Mouse (Mus musculus) adrenal gland, postnatal 25 days (tissue): ENCODE data around the gene Scfd2. TPM values are rescaled to one million over a fixed set of nuclear protein-coding genes. Genes with fewer than 3 reads are reported as not detected.

Experiments
- DNase-seq: peaks from one replicate; pipeline ENCODE4 v3.0.0; 2021; ENCODE audit warnings: mixed read lengths
- total RNA-seq: library from RNA; stranded (reverse); gene quantifications from 2 replicates; pipeline ENCODE4 v1.2.3, GENCODE M21; 2021

Scfd2 gene
- total RNA-seq, 1 experiment from 2014 or later: 23.3 TPM

DNA sequence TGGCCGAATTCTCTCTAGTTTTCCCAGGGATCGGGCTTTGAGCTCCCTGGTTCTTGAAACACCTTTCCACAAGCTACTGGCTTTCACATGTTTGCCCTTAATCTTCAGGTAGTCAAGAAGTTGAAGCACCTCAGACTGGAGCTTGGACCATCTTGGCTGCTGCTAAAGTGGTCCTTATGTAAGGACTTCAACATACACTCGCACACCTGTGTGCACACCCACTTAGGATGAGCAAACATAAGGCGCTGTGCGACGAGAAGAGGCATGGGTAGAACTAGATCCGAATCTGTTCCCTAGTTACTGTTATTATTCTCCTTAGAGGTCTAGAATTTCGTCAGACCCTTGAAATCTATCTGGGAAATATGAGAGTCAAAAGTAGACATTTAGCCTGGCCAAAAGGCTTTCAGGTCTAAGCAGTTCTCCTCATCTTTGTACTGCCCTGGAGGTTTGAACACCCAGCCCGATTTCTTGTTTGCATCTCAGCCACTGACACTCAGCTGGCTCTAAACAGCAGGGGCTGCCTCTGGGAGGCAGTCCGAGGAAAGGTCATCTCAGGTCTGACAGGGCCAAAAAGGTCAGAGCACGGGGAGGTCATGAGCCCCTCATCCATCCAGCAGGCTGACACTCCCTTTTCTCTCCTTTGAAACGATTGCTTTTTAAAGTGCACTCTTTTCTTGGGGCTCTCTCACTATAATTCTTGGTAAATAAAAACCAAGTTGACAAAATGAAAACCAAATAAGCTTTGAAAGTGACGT, 290.5 kb downstream of the Scfd2 start:
- DNase-seq: no peak

DNA sequence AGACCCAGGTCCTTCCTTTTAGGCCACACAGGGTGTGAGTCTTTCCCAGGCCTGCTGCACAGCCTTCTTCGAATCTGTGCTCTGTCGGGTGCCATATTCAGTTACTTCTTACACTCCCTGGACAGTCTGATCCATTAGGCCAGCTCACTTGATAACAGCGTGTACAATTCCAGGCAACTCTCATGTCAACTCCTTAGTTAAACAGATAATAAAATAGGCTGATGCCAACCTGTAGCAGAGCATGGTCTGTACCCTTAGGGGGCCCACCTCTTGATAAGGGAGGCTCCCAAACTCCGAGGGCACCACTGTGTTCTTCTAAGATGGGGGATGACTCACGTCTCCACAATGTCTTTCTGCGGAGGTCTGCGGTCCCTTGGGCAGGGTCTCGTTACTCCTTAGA, 291.3 kb downstream of the Scfd2 start:
- no peak for DNase-seq

DNA sequence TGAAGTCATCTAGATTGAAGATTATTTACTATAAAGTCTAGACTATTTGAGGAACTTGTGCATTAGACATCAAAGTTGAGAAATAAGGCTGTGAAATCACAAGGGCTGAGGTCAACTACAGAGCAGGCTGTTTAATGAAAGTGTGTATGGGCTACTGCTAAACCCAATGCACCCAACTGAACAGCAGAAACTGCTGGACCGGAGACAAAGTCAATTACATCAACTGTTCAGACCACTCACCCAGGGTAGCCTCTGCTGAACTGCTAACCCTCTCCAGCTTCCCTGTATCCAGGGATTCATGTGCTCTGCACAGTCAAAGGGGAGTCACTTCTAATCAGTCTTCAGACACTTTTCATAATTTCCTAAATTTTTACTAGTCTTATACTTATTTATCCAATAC, 292.2 kb downstream of the Scfd2 start:
- DNase-seq: no peak

DNA sequence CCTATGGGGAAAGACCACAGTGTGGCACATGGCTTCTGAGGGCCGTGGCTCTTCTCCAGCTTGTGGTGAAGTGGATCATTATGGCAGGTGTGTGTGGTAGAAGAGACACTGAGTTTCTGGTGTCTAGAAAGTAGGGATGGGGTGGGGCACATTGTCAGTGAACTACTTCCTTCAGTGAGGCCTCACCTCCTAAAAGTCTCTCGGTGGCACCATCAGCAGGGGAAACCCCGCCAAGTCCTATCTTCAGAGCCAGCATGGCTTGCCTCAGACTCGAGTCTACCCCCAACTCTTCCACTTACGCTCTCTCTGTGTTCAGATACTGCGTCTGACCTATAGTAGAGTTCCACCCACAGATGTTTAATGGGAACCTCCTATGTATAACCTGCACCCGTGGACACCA, 297.8 kb downstream of the Scfd2 start:
- DNase-seq: no peak

DNA sequence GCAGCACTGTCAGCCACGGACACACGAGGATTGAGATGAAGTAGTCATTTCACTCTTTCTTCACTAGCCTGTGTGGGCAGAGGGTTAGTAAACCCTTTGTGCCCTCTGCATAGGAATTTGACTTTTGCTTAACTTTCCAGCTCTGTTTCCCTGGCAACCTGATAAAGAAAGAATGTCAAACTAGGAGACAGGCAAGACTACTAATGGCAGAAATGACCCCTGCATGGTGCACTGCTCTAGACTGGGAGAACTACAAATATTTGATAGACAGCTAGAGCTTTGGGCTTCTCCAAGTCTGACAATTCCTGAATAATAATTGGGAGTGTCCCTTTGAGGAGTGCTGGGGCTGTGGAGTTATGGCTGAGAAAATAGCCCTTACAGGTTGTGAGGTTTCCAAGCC, 301.0 kb downstream of the Scfd2 start:
- DNase-seq: no peak

DNA sequence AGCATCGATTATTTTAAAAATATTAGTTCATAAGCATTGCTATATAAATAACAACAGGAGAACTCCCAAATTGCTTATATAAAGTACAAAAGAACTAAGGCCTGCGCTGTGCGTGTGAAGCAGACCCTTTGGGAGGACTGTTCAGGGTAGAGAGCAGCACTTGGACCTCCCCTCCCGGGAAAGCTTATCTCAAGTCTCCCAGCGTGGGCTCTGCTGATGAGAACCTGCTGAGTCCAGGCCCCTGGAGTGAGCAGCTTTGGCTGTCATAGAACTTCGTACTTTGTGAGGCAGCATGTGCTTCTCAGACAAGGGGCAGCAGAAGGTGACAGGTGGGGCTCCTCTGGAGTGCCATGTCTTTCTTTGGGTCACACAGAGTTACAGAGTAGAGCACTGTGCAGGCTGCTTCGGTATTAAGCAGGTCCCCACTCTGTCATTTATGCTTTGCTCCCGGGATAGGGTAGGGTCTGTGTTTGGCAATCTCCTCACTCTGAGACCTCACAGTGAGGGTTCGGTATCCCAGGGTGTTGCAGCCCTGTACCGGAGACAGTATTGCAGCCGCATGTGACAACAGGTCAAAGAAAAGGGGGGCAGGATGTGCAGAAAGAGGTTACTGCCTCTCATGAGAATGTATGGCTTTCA, 301.7 kb downstream of the Scfd2 start:
- DNase-seq: no peak

DNA sequence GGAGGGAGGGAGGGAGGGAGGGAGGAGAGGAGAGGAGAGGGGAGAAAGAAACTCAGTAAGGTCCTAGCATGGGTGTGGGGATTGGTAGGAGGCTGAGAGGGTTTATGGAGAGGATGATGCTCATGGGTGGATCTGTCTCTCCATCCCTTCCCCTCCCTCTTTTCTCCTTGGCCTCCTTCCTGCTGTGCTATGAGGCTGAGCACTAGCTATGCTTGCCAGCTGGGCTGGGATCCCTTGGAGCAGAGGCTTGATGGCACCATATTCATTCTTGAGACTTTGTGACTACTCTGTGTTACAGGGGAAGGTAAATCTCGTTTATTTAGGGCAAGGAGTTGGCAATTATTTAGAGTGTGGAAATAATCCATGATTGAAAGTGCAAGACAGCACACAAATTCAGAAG, 302.6 kb downstream of the Scfd2 start:
- no peak for DNase-seq

DNA sequence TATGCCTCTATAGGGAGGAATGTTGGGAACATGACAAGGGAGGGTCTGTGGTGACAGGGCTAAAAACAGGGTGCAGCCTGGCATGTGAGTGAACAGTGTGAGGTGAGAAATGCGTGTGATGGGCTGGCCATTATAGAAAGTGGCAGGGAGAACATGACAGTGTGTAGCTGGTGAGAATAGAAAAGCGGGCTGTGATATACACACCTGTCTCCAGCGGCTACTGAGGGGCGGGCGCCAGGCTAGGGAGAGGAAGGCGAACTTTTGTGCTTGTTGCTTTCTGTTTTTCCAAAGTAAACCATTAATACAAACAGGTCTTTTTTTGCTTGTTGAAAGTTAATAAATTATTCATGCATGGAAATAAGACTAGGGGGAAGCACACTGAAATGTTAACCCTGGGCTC, 304.2 kb downstream of the Scfd2 start:
- no peak for DNase-seq

DNA sequence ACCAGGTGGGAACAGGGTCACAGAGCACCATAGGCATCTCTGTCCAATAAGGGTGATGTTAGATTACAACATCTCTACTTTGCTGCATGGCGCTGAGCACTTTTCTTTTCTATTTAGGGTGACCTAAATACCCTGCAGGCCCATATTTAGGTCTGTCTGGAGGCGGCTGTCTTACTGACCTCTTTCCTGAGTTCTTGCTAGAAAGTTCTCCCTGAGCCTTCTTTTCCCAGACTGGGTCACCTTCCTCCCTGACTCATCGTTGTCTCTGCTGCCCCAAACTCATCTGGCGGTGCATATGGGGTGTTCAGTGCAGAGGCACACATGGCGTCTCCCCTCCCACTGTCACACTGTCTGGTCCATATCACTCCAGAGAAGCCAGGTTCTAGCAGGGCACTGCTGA, 305.4 kb downstream of the Scfd2 start:
- DNase-seq: no peak

DNA sequence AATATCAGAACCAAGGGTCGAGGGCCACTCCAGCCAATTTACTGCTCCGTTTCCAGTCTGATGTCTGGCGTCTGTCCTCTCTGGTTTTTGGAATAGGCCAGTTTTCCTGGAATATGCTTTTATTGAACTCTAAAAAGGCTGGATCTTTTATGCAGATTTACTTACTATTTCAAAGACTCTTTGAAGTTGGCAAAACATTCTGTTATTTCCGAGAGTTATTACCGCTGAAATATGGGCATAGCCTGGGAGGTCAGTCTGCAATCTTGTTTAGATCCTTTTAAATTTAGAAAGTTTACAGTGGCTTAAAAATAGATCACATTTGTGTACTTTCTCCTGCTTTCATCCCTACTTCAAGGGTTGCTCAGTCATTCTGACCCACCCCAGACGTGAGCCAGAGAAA, 307.1 kb downstream of the Scfd2 start:
- no peak for DNase-seq

DNA sequence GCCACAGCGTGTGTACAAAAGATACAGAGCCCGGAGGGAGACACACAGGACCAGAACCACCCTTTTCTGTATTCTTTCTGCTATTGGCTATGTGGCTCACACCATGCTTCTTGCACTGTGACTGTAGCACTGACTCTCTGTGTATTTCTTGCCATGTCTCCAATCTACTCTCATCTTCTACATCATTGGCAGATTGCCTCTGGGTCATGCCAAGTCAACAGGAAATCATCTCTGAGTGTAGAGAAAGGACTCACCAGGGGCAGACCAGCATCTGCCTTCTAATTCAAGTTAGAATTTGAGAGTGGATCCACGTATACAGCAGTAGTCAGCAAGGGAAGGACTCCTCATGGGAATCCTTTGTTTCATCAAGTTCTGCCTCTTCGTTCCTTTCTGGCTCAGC, 308.9 kb downstream of the Scfd2 start:
- no peak for DNase-seq

DNA sequence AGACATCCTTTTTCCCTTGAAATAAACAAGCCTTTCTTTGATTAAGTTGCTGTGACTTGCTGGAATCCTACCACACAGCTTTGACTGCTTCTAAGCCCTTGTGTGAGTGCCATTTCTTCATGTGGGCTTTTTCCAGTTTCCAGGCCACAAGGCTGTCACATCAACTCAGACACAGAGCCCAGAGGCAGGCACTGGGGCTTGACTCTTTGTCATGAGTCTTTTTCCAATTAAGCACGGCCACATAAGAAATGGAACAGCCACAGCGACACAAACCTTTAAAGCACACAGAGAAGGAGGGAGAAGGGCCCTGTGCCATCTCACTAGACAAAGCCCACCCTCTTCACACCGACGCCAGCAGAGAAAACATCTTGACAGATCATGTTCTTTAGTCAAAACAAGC, 313.0 kb downstream of the Scfd2 start:
- DNase-seq: no peak

DNA sequence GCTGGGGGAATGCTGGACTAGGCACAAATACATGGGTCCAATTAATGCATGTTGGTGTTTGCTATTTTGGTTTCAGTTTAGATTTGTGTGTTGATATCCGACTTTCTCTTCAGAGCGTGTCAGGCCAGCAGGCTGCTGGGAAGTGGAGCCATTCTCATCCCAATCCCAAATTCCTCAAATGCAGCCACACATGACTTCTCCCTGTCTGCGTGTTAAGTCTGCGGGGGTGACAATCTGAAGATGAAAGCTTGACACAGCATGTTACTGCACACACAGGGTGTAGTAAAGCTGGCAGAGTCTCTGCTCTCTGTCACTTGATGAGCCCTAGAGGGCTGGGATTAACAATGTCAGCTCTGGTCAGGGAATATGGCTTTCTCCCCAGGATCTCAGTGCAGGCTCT, 316.4 kb downstream of the Scfd2 start:
- no peak for DNase-seq

DNA sequence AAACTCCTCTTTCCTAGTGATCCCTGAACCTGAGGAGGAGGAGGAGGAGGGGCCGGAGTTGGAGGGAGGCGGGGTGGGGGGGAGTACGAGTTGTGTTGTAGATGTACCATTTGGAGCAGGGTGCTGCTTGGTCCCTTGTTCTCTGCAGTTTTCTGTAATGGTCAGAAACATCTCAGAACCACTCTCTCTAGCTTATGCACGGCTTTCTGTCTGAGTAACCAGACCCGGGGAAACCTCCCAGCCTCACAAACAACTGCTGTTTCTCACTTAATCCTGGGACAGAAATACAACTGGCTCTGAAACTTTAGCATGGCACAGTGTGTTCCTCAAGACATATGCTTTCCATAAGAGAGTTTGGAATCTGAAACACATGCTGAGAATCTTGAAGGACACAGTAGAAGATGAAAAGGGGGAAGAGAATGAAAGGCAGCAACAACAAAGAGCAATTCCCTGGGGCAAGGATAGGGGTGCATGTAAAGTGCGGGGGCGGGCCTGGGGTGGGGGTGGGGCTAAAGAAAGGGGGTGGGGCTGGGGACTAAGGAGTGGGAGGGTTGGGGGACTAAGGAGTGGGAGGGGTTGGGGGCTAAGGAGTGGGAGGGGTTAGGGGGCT, 317.0 kb downstream of the Scfd2 start:
- no peak for DNase-seq

DNA sequence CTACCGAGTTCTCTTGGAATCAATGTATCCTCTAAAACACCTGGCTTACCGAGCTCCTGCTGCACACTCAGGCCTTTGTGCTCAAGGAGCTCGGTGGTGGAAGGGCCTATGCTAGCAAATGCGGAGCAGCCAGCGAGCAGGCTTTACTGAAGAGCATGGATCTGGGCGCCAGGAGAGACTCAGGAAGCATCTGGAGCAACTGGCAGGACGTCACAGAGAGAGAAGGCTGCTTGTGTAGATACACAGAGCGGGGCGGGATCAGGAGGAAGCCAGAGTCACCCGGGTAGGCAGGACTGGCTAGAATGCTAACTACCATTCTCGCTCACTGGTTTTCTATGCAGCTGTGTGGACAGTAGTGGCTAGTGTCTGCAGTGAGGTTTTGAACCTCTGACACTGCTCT, 320.2 kb downstream of the Scfd2 start:
- DNase-seq: no peak

DNA sequence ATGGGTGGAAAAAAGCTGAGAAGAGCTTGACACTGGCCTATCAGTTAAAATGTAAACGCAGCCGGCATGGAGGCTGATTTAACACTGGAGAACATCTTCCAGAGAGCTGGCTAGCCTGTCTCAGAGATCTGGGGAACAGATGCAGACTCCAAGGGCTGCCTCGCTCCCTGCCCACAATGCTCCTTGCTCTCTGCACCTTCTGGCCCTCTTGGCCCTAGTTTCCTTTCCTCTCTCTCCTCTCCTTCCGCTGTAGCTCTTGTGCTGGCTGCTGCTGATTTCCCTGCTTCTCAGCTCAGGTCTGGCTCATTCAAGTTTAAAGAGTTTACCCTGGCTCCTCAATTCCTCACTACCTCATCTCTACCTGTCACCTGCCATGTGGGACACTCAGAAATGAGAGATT, 321.9 kb downstream of the Scfd2 start:
- DNase-seq: no peak

DNA sequence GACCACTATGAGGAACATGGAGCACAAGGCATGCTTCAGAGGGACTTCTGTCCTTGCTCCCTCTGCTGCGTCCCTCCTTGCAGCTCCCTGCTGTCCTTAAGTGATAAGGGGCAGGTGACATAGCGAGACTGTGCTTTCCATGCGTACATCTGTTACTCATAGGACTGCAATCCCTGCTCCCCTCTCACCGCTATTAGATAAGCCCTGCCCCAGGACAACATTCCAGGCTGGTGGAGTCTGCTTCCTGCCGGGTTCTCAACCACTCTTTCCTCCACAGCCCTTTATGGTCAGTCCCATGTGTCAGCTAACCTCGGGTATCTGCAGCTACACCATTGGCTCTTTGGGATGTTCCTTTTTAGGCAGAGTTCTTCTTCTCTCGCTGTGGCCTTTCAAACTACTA, 323.1 kb downstream of the Scfd2 start:
- no peak for DNase-seq

DNA sequence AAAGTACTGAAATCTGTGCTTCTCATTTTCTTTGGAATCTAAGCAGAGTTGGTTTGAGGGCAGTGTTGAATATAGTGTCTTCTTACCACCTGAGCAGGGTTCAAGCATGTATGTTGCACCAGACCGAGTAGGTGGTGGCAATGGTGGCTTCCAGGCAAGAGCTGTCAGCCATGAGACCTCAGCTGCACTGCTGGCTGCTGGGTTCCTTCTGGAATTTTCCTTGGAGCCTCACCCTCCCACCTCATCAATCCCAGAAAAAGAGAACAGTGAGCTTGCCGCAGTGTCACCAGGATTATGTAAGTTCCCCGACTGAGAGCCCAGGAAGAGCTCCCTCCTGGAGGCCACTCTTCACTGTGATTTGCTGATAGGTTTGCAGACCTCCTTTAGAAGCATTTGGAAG, 324.4 kb downstream of the Scfd2 start:
- no peak for DNase-seq

DNA sequence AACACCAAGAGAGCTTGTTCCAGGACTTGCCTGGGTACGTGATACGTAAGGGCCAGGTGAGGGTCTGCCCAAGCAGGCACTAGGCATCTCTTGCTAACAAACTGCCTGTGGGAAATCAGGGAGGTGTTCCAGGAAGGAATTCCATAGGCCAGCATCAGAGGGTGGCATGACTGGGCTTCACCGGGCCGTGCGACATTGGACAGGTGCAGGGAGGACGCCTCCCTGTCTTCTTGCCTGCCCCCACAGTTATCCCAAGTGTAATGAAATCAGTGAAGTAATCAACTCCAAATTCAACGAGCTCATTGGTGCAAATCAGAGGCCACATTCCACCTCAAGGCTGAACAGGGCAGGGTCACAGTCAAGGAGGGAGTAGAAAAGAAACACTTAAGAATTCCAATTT, 324.9 kb downstream of the Scfd2 start:
- DNase-seq: no peak

DNA sequence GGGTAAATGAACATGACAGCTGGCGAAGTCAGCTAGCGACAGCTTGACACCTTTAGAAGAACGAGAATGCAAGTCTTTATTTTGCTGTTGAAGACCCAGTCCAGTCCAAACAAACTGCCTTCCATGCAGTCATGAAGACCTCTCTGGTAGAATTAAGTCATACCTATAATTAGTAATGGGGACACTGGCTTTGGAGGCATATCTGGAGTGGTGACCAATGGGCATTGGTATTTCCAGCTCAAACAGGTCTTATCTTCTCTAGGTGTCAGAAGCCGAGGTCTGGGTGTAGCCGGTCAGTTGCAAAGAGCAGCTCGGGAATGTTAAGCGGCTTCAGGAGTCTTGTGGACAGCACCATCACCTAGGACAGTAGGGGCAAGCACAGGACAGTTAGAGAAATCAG, 325.5 kb downstream of the Scfd2 start:
- DNase-seq: no peak

DNA sequence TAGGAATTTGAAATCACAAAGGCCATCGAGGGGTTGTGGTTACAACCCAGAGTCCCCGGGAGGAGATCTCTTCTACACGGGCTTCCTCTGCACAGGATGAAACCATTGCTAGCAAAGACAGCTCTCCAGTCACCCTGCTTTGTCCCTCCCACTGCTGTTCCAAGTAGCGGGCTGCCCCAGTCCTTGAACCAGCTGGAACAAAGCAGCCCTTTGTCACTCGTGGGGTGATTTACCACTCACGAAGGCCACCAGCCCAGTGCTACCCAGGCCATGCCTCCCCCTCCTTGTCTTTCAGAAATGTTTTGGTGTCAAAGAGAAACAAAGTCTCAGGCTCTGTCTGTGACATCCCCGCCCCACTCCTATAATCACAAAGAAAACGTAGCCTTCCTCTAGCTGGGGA, 326.1 kb downstream of the Scfd2 start:
- peak; percentile 41 for DNase-seq

DNA sequence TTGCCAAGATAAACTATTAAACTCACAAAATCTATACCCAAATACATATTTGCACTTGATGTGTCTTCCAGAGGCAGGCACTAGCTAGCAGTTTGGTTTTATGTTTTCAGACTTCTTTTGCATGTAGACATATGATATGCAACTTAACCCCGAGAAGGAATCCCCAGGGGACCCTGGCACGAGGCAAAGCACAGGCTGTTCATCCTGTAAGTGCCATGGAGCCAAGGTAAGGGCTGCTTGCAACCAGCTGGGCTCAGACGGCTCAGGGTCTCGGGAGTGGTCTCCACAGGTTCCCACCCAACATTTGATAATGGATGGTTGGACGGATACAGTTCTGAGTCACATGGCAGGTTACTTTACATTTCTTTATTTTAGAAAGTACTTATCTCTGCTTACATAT, 327.1 kb downstream of the Scfd2 start:
- DNase-seq: no peak

DNA sequence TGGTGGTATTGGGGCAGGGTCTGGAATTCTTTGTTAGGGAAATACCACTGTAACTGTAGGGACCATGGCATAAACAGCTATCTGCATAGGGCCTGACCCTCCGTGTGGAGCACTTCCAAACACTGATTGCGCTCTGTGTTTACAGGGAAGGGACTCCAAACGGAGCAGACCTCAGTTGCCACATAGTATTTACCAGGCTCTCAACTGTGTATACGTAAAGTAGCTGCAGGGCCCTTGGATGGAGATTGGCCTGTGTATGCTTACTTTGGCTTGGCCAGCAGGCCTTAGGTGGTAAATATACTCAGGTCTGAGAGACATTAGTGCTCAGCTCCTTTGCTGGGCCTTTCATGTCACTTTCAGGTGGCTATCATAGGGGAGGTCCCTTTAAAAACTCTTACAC, 329.0 kb downstream of the Scfd2 start:
- no peak for DNase-seq
